Mouse (Mus musculus) CH12.LX (cell line): ENCODE data around the gene Apol7e.
"Not testable (repeated sequence)": the region's sequence is repeated elsewhere in the genome, so short reads cannot be mapped to it uniquely, and the experiment has no call there.

ENCODE experiments used
- BHLHE40 ChIP-seq: IDR thresholded peaks from 2 replicates; pipeline ENCODE4 v1.6.1; 2011; ENCODE audit warnings: mild to moderate bottlenecking, low read depth, low read length, improper control_type of control experiment
- CHD1 ChIP-seq: IDR thresholded peaks from 2 replicates; pipeline ENCODE4 v1.6.1; 2012; ENCODE audit warnings: low read depth, low read length, improper control_type of control experiment, inconsistent platforms
- CTCF ChIP-seq, 2 experiments: IDR thresholded peaks in 1 of 2; conservative IDR thresholded peaks in 1 of 2; 2 replicates each; pipeline ENCODE4 v1.5.1; 2011 to 2012; ENCODE audit warnings: low read depth in 2 of 2, low read length in 2 of 2, improper control_type of control experiment in 1 of 2, inconsistent platforms in 1 of 2, mild to moderate bottlenecking in 1 of 2, moderate library complexity in 1 of 2
- EP300 ChIP-seq: IDR thresholded peaks from 2 replicates; pipeline ENCODE4 v1.6.1; 2011; ENCODE audit warnings: low read length, improper control_type of control experiment
- HCFC1 ChIP-seq: IDR thresholded peaks from 2 replicates; pipeline ENCODE4 v1.6.1; 2012; ENCODE audit warnings: low read depth, mild to moderate bottlenecking, inconsistent platforms, low read length, improper control_type of control experiment
- MAFK ChIP-seq: IDR thresholded peaks from 2 replicates; pipeline ENCODE4 v1.6.1; 2011; ENCODE audit warnings: low read length, improper control_type of control experiment; ENCODE audit not compliant: insufficient replicate concordance
- MAX ChIP-seq: IDR thresholded peaks from 2 replicates; pipeline ENCODE4 v1.6.1; 2011; ENCODE audit warnings: low read length, improper control_type of control experiment
- MEF2A ChIP-seq: IDR thresholded peaks from 2 replicates; pipeline ENCODE4 v1.6.1; 2014; ENCODE audit warnings: low read depth, mild to moderate bottlenecking, inconsistent platforms, low read length, improper control_type of control experiment, borderline replicate concordance
- POLR2A ChIP-seq: IDR thresholded peaks from 2 replicates; pipeline ENCODE4 v1.6.1; 2011; ENCODE audit warnings: low read depth, mild to moderate bottlenecking, improper control_type of control experiment, low read length
- POLR2AphosphoS2 ChIP-seq: IDR thresholded peaks from 2 replicates; pipeline ENCODE4 v1.6.1; 2011; ENCODE audit warnings: low read depth, low read length, improper control_type of control experiment
- USF1 ChIP-seq: IDR thresholded peaks from 2 replicates; pipeline ENCODE4 v1.6.1; 2014; ENCODE audit warnings: low read depth, mild to moderate bottlenecking, inconsistent platforms, low read length, improper control_type of control experiment
- ZKSCAN1 ChIP-seq: IDR thresholded peaks from 2 replicates; pipeline ENCODE4 v1.6.1; 2012; ENCODE audit warnings: low read depth, inconsistent platforms, low read length, improper control_type of control experiment, borderline replicate concordance

DNA sequence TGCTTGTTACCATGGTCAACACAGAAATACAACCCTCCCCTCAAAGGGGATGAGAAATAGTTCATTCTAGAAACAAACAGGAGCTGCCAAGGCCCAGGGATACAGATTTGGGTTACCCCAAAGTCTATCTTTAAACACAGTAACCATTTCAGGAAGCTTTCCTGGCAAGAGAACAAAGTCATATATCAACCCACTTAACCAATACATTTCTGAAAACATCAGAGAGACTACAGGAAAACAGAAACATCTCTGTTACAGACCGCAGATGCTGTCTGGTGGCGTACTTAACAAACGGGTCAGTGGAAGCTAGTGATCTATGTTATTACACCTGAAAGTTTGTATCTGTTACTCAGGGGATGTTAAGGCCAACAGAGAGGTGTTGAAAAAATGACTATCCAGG lies 6.6 kb downstream of the Apol7e start:
- not testable (repeated sequence) for TF ChIP-seq CTCF (conservative IDR thresholded peaks at IDR 0.05 in 1 of 2, IDR thresholded peaks at IDR 0.05 in 1 of 2; ENCODE audit: low read depth in 2 of 2, low read length in 2 of 2); HCFC1; POLR2A; BHLHE40; EP300; ZKSCAN1; MAFK; MEF2A; USF1; POLR2AphosphoS2; CHD1; MAX
